Mouse (Mus musculus) lung, postnatal 36 days (tissue): ENCODE results near the gene Olfr1449.
"Not testable (repeated sequence)": the region's sequence is repeated elsewhere in the genome, so short reads cannot be mapped to it uniquely, and the experiment has no call there.

Experiments
- DNase-seq: peaks from one replicate; pipeline ENCODE4 v3.0.0; 2022; ENCODE audit warnings: mixed read lengths

The Olfr1449 gene

DNA sequence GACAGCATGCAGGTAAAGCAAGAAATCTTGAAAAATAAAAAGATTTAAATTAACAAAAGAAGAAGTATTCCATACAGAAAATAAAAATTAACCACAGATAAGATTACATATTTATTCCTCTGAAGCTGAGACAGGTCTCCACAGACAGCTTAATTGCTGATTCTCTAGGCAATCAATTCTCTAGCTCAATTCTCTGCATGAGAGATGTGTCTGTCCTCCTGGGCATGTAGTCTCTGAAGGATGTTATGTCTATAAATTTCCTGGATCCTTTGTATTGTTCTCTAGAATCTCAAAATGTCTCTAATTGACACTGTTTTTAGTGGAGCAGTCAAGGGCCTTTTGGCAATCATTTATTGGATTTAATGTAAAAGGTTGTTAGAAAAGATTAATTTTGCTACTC, at the start of gene Olfr1449:
Olfr1449 (plus strand) TSS at position 301 of the 400 bp plus-strand sequence.
- DNase-seq: no peak

DNA sequence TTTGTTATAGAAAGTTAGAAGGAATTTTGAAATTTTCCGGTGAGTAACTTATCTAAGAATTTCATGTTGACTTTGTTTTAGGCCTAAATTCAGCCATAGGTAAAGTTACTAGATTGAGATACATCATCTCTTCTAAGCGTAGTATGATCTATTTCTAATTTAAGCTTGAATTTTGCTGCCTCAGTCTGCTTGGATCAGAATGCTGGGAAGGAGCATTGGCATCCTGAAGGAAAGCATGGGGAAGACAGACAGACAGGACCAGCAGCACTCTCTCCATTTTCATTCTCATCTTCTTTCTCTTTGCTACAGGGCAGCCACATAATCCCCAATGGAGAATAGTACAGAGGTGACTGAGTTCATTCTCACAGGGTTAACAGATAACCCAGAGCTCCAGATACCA, 47.1 kb upstream of the Olfr1449 start, which contains the start of gene Olfr1445:
Olfr1445 (plus strand) TSS at position 301 of the 400 bp plus-strand sequence.
- no peak for DNase-seq

DNA sequence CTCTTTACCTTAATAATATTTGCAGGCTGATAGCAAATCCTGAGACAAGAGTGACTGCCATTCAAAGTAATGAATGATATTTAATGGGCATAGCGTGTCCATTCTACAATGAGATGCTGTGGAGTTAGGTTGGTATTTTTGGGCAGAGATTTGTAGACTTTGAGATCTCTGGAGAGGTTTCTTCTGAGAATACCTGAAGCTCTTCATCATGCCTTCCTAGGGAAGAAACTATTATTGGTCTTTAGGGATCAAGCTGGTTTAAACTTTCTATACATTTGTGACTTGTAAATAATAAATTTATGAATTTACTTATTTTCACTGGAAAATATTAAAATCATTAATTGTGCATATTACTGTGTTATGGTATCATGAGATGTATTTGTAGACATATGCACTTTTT, 37.2 kb upstream of the Olfr1449 start, which contains the start of gene Olfr1446:
Olfr1446 (minus strand) TSS at position 101 of the 400 bp plus-strand sequence.
- DNase-seq: no peak

DNA sequence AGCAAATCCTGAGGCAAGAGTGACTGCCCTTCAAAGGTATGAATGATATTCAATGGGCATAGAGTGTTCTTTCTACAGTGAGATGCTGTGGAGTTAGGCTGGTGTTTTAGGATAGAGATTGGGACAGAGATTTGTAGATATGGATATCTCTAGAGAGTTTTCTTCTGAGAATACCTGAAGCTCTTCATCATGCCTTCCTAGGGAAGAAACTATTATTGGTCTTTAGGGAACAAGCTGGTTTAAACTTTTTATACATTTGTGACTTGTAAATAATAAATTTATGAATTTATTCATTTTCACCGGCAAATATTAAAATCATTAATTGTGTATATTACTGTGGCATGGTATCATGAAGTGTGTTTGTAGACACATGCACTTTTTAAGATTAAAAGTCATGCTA, 27.0 kb upstream of the Olfr1449 start, which contains the start of gene Olfr1447:
Olfr1447 (minus strand) TSS at position 101 of the 400 bp plus-strand sequence.
- DNase-seq: no peak

DNA sequence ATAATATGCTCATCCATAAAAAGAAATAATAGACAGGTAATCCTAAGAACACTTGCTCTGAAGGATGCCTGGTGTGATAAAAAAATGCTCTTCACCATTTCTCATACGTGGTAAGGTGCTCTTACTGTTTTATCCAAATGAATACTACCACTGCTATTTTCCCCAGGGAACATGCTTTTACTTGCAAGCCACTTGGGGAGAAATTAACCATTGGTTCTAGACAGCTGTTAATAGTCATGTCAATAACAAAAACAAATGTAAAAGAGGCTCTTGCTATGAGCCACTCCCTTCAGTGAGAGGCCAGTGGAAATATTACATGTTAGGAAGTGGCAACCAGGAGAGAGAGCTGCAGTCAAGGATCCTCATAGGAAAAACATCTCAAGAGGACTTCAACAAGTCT, 6.3 kb upstream of the Olfr1449 start, which contains the start of gene Olfr1448:
Olfr1448 (minus strand) TSS at position 101 of the 400 bp plus-strand sequence.
- no peak for DNase-seq

DNA sequence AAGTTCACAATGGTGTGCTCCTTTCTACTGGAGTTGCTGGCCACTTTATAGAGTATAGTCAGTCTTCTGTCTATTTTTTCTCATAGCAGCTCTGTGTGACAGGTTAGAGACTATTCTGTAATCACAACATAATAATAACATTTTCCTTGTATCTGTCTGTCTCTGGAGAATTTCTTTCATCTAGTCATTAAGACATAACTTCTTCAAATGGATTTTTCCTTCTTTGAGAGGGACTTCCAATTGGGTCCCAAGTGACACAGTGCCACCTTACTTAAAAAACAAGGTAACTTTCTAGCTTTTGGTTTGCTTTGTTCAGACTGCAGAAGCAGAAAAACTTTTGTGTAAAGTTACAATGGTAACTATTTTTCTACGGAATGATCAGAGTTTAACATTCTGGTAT, 19.3 kb downstream of the Olfr1449 start, which contains the start of gene Olfr1450:
Olfr1450 (plus strand) TSS at position 301 of the 400 bp plus-strand sequence.
- no peak for DNase-seq

DNA sequence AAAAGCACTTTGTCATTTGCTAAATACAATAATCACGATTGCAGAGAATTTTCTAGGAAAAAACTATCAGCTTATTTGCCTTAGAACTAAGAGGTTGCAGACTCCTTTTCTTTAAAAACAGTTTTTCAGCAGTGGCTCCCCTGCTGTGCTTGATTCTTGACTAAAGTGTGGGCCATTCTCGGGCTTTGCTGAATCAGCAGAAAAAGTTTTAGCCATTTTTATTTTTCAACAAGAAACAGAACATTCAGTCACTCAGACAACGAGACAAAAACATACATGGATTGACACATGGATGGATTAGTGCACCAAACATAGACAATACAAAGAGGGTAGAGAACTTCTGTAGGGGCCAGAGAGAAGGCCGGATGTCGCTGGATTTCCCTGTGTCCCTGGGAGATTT, 39.4 kb downstream of the Olfr1449 start:
- DNase-seq: not testable (repeated sequence)
